Mouse (Mus musculus) Patski (cell line): ENCODE measurements around the gene Utrn. TPM values are rescaled to one million over a fixed set of nuclear protein-coding genes. Genes with fewer than 3 reads are reported as not detected.

ENCODE experiments used
- ATAC-seq: fragments of 100-300 bp; one replicate; pipeline ENCODE4 v1.8.0; 2021
- CTCF ChIA-PET: fragments of 350-600 bp; sonication (Branson Sonifier 250); formaldehyde crosslinking; loops from one replicate; lab custom pipeline; 2022; ENCODE audit warnings: inconsistent platforms; lab: Charles Lee
- POLR2A ChIA-PET: fragments of 350-600 bp; sonication (Branson Sonifier 250); formaldehyde crosslinking; loops from one replicate; lab custom pipeline; 2022; ENCODE audit warnings: antibody characterized with exemption, inconsistent platforms; lab: Charles Lee
- DNase-seq: peaks from one replicate; pipeline ENCODE4 v3.0.0-alpha.2; 2011; ENCODE audit warnings: low read depth, low spot score
- H3K27me3 ChIP-seq: fragments of 371-371 bp; one replicate; pipeline ENCODE4 v1.5.1; 2021
- CTCF ChIP-seq: fragments of 100-300 bp; IDR thresholded peaks from one replicate; pipeline ENCODE4 v1.5.1; 2021
- in situ Hi-C: fragments of 300-500 bp; cut with MboI; formaldehyde crosslinking; loops from 3 replicates; pipeline ENCODE4 v1.11.1; 2018; ENCODE audit warnings: low pct_unique_long_range_greater_than_20kb, mixed read lengths
- polyA plus RNA-seq: library from polyadenylated mRNA; unstranded; gene quantifications from one replicate; pipeline ENCODE4 v1.2.3, GENCODE M21; 2021

Gene Utrn
- polyA plus RNA-seq, 1 experiment from 2014 or later: 40.9 TPM

DNA sequence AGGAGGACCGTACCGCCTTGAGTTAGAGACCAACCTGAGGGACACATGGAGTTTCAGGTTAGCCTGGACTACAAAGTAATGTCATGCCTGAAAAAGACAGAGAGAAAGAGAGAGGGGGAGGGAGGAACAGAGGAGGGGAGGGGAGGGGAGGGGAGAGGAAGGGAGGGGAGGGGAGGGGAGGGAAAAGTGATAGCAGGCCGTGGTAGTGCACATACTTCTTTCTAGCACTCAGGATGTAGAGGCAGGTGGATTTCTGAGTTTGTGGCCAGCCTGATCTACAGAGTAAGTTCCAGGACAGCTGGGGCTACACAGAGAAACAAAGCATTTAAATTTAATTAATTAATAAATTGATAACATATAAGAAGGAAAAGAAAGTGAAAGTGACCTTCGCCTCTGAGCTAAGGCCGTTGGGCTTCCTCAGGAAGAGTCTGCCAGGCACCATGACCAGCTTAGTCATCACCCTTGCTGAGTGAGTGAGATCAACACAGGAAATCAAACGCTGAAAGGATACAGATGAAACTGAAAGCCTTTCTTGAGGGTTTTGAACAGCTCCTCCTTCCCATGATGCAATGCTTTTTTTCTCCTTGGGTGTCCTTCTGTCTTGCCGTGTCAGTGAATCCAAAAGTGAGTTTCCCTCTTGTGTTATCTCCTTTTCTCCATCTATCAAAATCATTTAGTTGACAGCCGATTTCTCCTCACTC lies 5.6 kb upstream of the Utrn start:
- no peak for DNase-seq
- no peak for TF ChIP-seq CTCF
- POLR2A ChIA-PET: no interaction called here

DNA sequence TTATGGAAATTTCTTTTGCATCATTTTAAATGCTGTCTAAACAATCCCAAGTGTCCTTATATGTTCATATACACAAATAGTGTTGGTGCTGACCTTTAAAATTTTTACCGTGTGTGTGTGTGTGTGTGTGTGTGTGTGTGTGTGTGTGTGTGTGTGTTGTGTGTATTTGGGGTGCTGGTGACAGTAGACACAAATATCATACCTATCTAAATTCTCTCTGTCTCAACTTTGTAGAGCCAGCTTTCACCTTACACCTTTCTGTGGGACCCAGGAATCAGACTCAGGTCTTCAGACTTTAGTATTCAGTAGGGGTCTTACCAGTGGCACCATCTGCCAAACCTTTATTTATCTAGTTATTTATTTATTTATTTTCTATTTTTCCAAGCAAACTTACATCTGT lies 681 bp upstream of the Utrn start:
- TF ChIP-seq CTCF: no peak
- in situ Hi-C loops: loop anchor here (5.0 kb wide), 2 partner anchors 127 to 178 kb away; no protein-coding TSS in a partner anchor
- DNase-seq: no peak
- POLR2A ChIA-PET: interaction anchor here (0.7 to 1.5 kb wide), 3 partner anchors 26 to 62 kb away, joined by 3 to 8 read pairs (median 3); no protein-coding TSS in a partner anchor
- ATAC-seq: no peak
- CTCF ChIA-PET: interaction anchor here (0.9 kb wide), 1 partner anchor 22 kb away, joined by 3 read pairs; no protein-coding TSS in a partner anchor
- H3K27me3 ChIP-seq: no peaks in the 10 kb centered on the region

More for the DNA sequence above, 5.6 kb upstream of the Utrn start:
- CTCF ChIA-PET: interaction anchor here (0.8 to 1.4 kb wide), 4 partner anchors 10 to 122 kb away, joined by 3 to 4 read pairs (median 3); no protein-coding TSS in a partner anchor
- no peaks in the 10 kb centered on the region for H3K27me3 ChIP-seq
- peak; percentile 78 for ATAC-seq
- in situ Hi-C loops: no loop called here

- DNase-seq (no peak), ATAC-seq (peak; percentile 71)
- in situ Hi-C loops: loop anchor here (5.0 kb wide), 2 partner anchors 129 to 176 kb away; no protein-coding TSS in a partner anchor
- TF ChIP-seq CTCF: no peak
- no peaks in the 10 kb centered on the region for H3K27me3 ChIP-seq
- CTCF ChIA-PET: interaction anchor here (1.7 to 1.8 kb wide), 2 partner anchors 47 to 164 kb away, joined by 3 to 6 read pairs; no protein-coding TSS in a partner anchor
- POLR2A ChIA-PET: interaction anchor here (0.5 to 2.0 kb wide), 13 partner anchors 9 to 177 kb away, joined by 3 to 10 read pairs (median 5); no protein-coding TSS in a partner anchor
Observed at GRCm38 (mm10) chr10:12868189-12869028, 756 bp downstream of the Utrn start.

DNA sequence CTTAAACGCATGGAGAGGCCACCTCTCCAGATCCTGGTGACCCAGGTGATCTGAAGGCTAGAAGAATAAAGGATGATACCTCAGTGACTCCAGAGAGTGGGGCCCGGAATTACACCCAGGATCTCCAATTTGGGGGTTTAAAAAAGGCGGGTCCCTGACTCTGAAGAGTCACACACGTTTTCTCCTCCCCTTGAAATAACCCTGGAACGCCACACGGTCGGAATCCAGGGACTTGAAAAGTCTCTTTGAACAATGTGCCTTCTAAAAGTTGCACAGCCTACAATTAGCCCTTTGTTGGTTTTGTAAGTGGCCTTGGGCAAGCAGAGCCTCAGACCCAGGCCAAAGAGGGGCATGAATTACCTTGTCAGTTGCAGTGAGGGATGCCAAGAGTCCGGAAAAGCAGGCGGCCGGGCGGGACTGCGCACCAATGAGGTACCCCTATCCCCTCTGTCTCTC lies 1.4 kb downstream of the Utrn start:
- in situ Hi-C loops: loop anchor here (5.0 kb wide), 2 partner anchors 130 to 175 kb away; no protein-coding TSS in a partner anchor
- ChIA-PET POLR2A (interaction anchor here (0.9 to 2.0 kb wide), 8 partner anchors 9 to 177 kb away, joined by 3 to 10 read pairs (median 5); no protein-coding TSS in a partner anchor), CTCF (interaction anchor here (1.7 to 1.8 kb wide), 2 partner anchors 48 to 163 kb away, joined by 3 to 6 read pairs; no protein-coding TSS in a partner anchor)
- no peak for DNase-seq
- no peak for TF ChIP-seq CTCF
- H3K27me3 ChIP-seq: no peaks in the 10 kb centered on the region
- ATAC-seq: peak; percentile 23

GRCm38 (mm10) chr10:12866971-12867732 lies 2.0 kb downstream of the Utrn start:
- no peak for TF ChIP-seq CTCF
- ChIA-PET POLR2A (interaction anchor here (0.9 to 2.0 kb wide), 3 partner anchors 56 to 176 kb away, joined by 3 to 5 read pairs (median 3); no protein-coding TSS in a partner anchor), CTCF (interaction anchor here (1.2 to 1.8 kb wide), 3 partner anchors 48 to 204 kb away, joined by 3 to 6 read pairs (median 5); no protein-coding TSS in a partner anchor)
- DNase-seq: no peak
- ATAC-seq: peak; percentile 12
- in situ Hi-C loops: loop anchor here (5.0 kb wide), 2 partner anchors 130 to 175 kb away; no protein-coding TSS in a partner anchor
- H3K27me3 ChIP-seq: no peaks in the 10 kb centered on the region

GRCm38 (mm10) chr10:12865201-12865600 lies 4.0 kb downstream of the Utrn start:
- POLR2A ChIA-PET: interaction anchor here (1.1 kb wide), 1 partner anchor 97 kb away, joined by 3 read pairs; no protein-coding TSS in a partner anchor
- no peaks in the 10 kb centered on the region for H3K27me3 ChIP-seq
- DNase-seq (no peak), ATAC-seq (no peak)
- CTCF ChIA-PET: interaction anchor here (1.8 kb wide), 1 partner anchor 12 kb away, joined by 4 read pairs; no protein-coding TSS in a partner anchor
- no peak for TF ChIP-seq CTCF
- in situ Hi-C loops: loop anchor here (5.0 kb wide), 2 partner anchors 132 to 173 kb away; no protein-coding TSS in a partner anchor

DNA sequence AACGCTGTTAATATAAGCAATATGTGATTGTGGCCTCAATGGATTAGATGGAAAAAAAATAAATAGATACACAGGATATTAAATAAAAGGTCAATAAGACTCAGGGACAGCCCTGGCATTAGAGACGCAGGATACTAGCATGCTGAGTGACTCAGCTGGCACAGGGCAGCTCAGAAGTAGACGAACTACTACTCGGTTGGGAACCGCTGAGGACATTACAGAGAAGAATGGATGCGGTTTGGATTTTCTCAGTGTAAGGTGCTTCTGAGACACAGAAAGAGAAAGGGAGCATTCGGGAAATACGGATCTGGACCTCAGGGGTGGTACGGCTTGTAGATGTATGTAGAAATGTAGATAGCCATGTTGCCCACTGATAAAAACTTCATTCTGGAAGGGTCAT lies 5.6 kb downstream of the Utrn start:
- ChIA-PET CTCF (interaction anchor here (1.8 kb wide), 1 partner anchor 11 kb away, joined by 4 read pairs; no protein-coding TSS in a partner anchor), POLR2A (interaction anchor here (0.6 kb wide), 1 partner anchor 134 kb away, joined by 3 read pairs; no protein-coding TSS in a partner anchor)
- TF ChIP-seq CTCF: no peak
- ATAC-seq (no peak), DNase-seq (no peak)
- in situ Hi-C loops: loop anchor here (5.0 kb wide), 1 partner anchor 41 kb away; no protein-coding TSS in a partner anchor
- no peaks in the 10 kb centered on the region for H3K27me3 ChIP-seq

DNA sequence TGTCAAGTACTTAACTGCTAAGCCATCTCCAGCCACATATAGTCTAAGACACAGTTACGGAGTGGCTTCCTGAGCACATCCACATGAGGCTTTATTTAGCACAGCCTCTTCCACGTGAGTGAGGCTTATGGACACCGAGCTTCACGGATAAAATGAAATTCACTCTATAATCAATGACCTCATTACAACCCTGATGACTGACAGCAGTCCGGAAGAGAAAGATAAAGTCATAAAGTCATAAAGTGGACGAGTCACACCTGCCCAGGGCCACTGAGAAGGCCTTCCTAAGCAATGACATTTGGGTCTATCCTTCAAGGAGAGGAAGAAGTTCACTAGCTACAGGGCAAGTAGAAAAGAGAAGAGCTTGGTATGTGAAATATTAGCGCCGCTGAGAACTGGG lies 7.1 kb downstream of the Utrn start:
- DNase-seq (no peak), ATAC-seq (no peak)
- no peaks in the 10 kb centered on the region for H3K27me3 ChIP-seq
- ChIA-PET CTCF (no interaction called here), POLR2A (no interaction called here)
- TF ChIP-seq CTCF: no peak
- in situ Hi-C loops: loop anchor here (5.0 kb wide), 1 partner anchor 40 kb away; no protein-coding TSS in a partner anchor

DNA sequence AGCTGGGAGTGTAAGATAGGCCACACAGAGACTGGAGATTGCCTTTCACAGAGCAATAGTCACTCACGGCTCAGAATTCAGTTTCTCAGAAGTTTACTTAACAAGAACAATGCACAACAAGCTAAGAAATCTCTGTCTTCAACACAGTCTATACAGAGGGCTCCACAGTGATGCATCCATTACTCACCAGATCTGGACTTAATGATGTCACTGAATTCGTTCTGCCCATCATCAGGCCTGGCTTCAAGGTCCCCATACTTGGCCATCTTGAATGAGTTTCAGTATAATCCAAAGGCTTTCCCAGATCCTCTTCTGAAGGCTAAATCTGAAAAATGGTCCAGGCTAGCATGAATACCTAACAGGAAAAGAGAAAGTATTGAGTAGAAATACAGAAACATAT lies 7.8 kb downstream of the Utrn start:
- in situ Hi-C loops: loop anchor here (5.0 kb wide), 1 partner anchor 39 kb away; no protein-coding TSS in a partner anchor
- ATAC-seq (no peak), DNase-seq (no peak)
- ChIA-PET CTCF (no interaction called here), POLR2A (no interaction called here)
- no peak for TF ChIP-seq CTCF
- no peaks in the 10 kb centered on the region for H3K27me3 ChIP-seq
